Mouse (Mus musculus) layer of hippocampus, postnatal 36 days (tissue): ENCODE measurements around the gene Fam192a. TPM values are rescaled to one million over a fixed set of nuclear protein-coding genes. Genes with fewer than 3 reads are reported as not detected.

Experiments
- DNase-seq, 2 experiments: peaks; one replicate each; pipeline ENCODE4 v3.0.0; 2022
- total RNA-seq, 2 experiments: library from RNA; stranded (reverse); gene quantifications; 2 replicates each; pipeline ENCODE4 v1.2.3; 2021

Gene Fam192a
- 10 to 100 TPM; 37.5 to 43.0 TPM for total RNA-seq

- DNase-seq = peak; percentile 100
These were observed at the start of gene Fam192a, which contains the start of gene Rspry1 for GRCm38 (mm10) chr8:94601607-94602385. TSS of gene Fam192a (minus strand) at chr8:94601997. TSS of gene Rspry1 (plus strand) at chr8:94601937.

- DNase-seq = no peak
These were observed 47.7 kb upstream of the Fam192a start for GRCm38 (mm10) chr8:94649496-94649895.

GRCm38 (mm10) chr8:94646165-94646564 lies 44.4 kb upstream of the Fam192a start:
- DNase-seq = no peak

- no peak for DNase-seq
These were observed 43.4 kb upstream of the Fam192a start for GRCm38 (mm10) chr8:94645202-94645601.

GRCm38 (mm10) chr8:94641938-94642337 lies 40.1 kb upstream of the Fam192a start:
- DNase-seq = no peak

- DNase-seq = no peak
These were observed 39.4 kb upstream of the Fam192a start for GRCm38 (mm10) chr8:94641183-94641582.

GRCm38 (mm10) chr8:94634211-94634610 lies 32.4 kb upstream of the Fam192a start:
- no peak for DNase-seq

GRCm38 (mm10) chr8:94633564-94634194 lies 31.9 kb upstream of the Fam192a start:
- no peak for DNase-seq

GRCm38 (mm10) chr8:94624885-94625284 lies 23.1 kb upstream of the Fam192a start:
- DNase-seq = no peak

- no peak for DNase-seq
These were observed 5.3 kb upstream of the Fam192a start for GRCm38 (mm10) chr8:94607064-94607463.

- no peak for DNase-seq
These were observed 2.2 kb upstream of the Fam192a start for GRCm38 (mm10) chr8:94604030-94604429.

- peak; percentile 11 to 14 for DNase-seq
These were observed 804 bp upstream of the Fam192a start for GRCm38 (mm10) chr8:94602471-94603131.

- no peak for DNase-seq
These were observed 677 bp downstream of the Fam192a start for GRCm38 (mm10) chr8:94601034-94601606.

- no peak for DNase-seq
These were observed 1.3 kb downstream of the Fam192a start for GRCm38 (mm10) chr8:94600478-94600877.

GRCm38 (mm10) chr8:94594211-94594610 lies 7.6 kb downstream of the Fam192a start:
- no peak for DNase-seq

GRCm38 (mm10) chr8:94591691-94592090 lies 10.1 kb downstream of the Fam192a start:
- DNase-seq = no peak

- peak in 1 of 2 experiments; percentile 55 for DNase-seq
These were observed 17.5 kb downstream of the Fam192a start for GRCm38 (mm10) chr8:94584238-94584817.

GRCm38 (mm10) chr8:94582569-94582968 lies 19.2 kb downstream of the Fam192a start:
- no peak for DNase-seq

GRCm38 (mm10) chr8:94581820-94582483 lies 19.8 kb downstream of the Fam192a start:
- DNase-seq = no peak

- no peak for DNase-seq
These were observed 26.6 kb downstream of the Fam192a start for GRCm38 (mm10) chr8:94575148-94575547.

GRCm38 (mm10) chr8:94574159-94574907 lies 27.5 kb downstream of the Fam192a start:
- peak; percentile 82 to 85 for DNase-seq
